In the genomic region with DNA sequence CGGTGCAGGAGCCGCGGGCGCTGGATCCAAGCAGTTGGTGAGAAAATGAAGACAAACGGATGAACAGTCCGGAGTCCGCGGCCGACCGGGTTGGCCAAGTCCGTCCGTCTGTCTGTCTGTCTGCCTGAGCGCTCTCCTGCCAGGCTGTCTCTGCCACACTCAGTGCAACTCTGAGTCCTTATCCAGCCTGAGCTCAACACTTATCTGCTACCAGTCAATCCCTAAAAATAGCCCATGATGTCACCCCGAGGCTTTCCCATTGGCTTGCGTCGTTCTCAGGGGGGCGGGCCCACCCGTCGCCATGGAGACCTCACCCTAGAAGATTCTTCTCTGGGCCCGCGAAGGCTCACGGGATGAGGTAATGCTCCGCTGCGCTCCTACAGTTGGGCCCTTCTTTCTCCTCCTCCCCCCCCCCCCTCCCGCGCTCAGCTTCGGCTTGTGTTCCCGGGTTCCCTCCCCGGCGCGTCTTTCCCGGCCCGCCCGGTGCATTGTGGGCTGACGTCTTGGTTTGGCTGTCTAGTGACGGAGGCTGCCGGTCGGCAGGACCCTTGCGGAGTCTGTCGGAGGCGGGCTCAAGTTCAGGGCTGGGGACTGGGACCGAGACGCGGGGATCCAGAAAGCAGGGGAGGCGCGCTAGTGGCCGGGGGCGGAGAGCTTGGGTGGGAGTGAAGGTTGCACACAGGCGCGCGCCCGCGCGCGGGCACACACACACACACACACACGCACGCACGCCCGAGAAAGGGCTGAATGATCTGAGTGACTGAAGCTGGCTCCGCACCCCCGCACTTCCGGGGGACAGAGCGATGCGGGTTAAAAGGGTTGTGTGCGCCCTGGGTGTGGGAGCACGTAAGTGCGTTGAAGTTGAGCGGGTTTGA, we compare ENCODE assay signal across 8 mouse cellular contexts. TPM values are rescaled to one million over a fixed set of nuclear protein-coding genes. Genes with fewer than 3 reads are reported as not detected.
A peak's percentile ranks its signal among the peaks of the same experiment; 100 is the strongest.
DNase-seq lines count a peak whose midpoint lies in the region; ATAC-seq lines count a peak whose summit lies in the region.

A gene (minus strand): TSS at position 198 of the 875 bp plus-strand sequence.

- DNase-seq in adrenal gland, adult (ENCODE audit: inconsistent age in 2 of 2, low spot score in 1 of 2): peak; percentile 100
- DNase-seq in embryo, embryonic 10.5 days (ENCODE audit: low spot score): peak; percentile 100
- DNase-seq in gastrocnemius, postnatal 14 days: peak; percentile 99
- peak; percentile 99 to 100 for DNase-seq in left cerebral cortex, postnatal 10 days (ENCODE audit: extremely low spot score in 1 of 2, low spot score in 2 of 2)
- DNase-seq in right cerebral cortex, postnatal 25 days: peak; percentile 99
- peak; percentile 98 to 99 for DNase-seq in urinary bladder, postnatal 4 days (ENCODE audit: low spot score in 2 of 2)

- intact Hi-C loops in gastrocnemius, postnatal 14 days (cut with DNase I; ENCODE audit: low total_unique reads): loop anchor here (5.0 to 10.0 kb wide), 3 partner anchors 115 to 820 kb away; no protein-coding TSS in a partner anchor
- intact Hi-C loops in left cerebral cortex, postnatal 10 days (cut with DNase I): loop anchor here (2.0 to 10.0 kb wide), 4 partner anchors 110 to 819 kb away; a partner anchor contains a TSS

- peak; percentile 73 for ATAC-seq in inflammation-experienced regulatory T-cells, adult 6 months
- peak; percentile 66 for ATAC-seq in megakaryocyte-erythroid progenitor cell, adult 5-6 weeks (replicated peaks; ENCODE audit: low FRiP score, low TSS enrichment, poor library complexity, severe bottlenecking)

RNA-seq across cellular contexts. Expression of the gene that starts here (rescaled TPM):
- 10 to 100 TPM; 37.6 to 54.8 TPM for total RNA-seq in gastrocnemius, postnatal 14 days (2021)
- 10 to 100 TPM in 2 of 3 experiments, 1 to 10 TPM in 1; 7.3 to 33.5 (median 20.9) TPM for polyA plus RNA-seq in inflammation-experienced regulatory T-cells, adult 6 months (2017; shearing (Covaris generic))
- total RNA-seq in left cerebral cortex, postnatal 10 days (2021): 10 to 100 TPM; 38.0 to 39.8 TPM
- 14.9 and 15.6 TPM in 2 replicates for total RNA-seq in megakaryocyte-erythroid progenitor cell, adult 5-6 weeks (2014; fragmentation: Nextera tagmentation)
- total RNA-seq in megakaryocyte-erythroid progenitor cell, adult 5-6 weeks (2017): 167 and 256 TPM in 2 replicates

Comparison
In these comparisons a context has a peak if more than half of its experiments do, and no peak if none do; other contexts are left out.
1. Peak in every context shown above with its lines: DNase-seq and ATAC-seq.